Mouse (Mus musculus) liver, postnatal 0 days (tissue): ENCODE results near the gene Stk40. TPM values are rescaled to one million over a fixed set of nuclear protein-coding genes. Genes with fewer than 3 reads are reported as not detected.

Experiments
- ATAC-seq: fragments of 200-750 bp; cut with Nextera tagmentation; 2 replicates; pipeline ENCODE4 v1.8.0; 2017; ENCODE audit warnings: mild to moderate bottlenecking, moderate library complexity
- DNase-seq: peaks from one replicate; pipeline ENCODE4 v3.0.0-alpha.2; 2016
- H3K27ac ChIP-seq: fragments of 300-500 bp; sonication (generic); 2 replicates; pipeline ENCODE4 v1.5.1; 2014; ENCODE audit warnings: antibody characterized with exemption, moderate library complexity, mild to moderate bottlenecking, low read depth
- H3K27me3 ChIP-seq: fragments of 300-500 bp; sonication (generic); 2 replicates; pipeline ENCODE4 v1.6.1; 2014; ENCODE audit warnings: low read length, control low read depth, mixed read lengths; ENCODE audit not compliant: insufficient read depth
- H3K36me3 ChIP-seq: fragments of 300-500 bp; sonication (generic); replicated peaks from 2 replicates; pipeline ENCODE4 v1.6.1; 2014; ENCODE audit warnings: mild to moderate bottlenecking, control low read depth, low read length, moderate library complexity, mixed read lengths; ENCODE audit not compliant: insufficient read depth
- H3K4me1 ChIP-seq: fragments of 300-500 bp; sonication (generic); 2 replicates; pipeline ENCODE4 v1.6.1; 2014; ENCODE audit warnings: antibody characterized with exemption, mild to moderate bottlenecking, control low read depth; ENCODE audit not compliant: insufficient read depth
- H3K4me2 ChIP-seq: fragments of 300-500 bp; sonication (generic); 2 replicates; pipeline ENCODE4 v1.6.1; 2014; ENCODE audit warnings: low read depth, mild to moderate bottlenecking, low read length, moderate library complexity, mixed read lengths
- H3K4me3 ChIP-seq: fragments of 300-500 bp; sonication (generic); 2 replicates; pipeline ENCODE4 v1.5.1; 2014; ENCODE audit warnings: low read depth, low read length
- H3K9ac ChIP-seq: fragments of 300-500 bp; sonication (generic); replicated peaks from 2 replicates; pipeline ENCODE4 v1.6.1; 2014; ENCODE audit warnings: mild to moderate bottlenecking, moderate library complexity
- H3K9me3 ChIP-seq: fragments of 300-500 bp; sonication (generic); 2 replicates; pipeline ENCODE4 v1.6.1; 2016; ENCODE audit warnings: mild to moderate bottlenecking, control low read depth, low read length, mixed read lengths
- CTCF ChIP-seq: sonication (generic); IDR thresholded peaks from 2 replicates; pipeline ENCODE4 v1.5.1; 2016; ENCODE audit warnings: antibody characterized with exemption, low read depth
- EP300 ChIP-seq: IDR thresholded peaks from 2 replicates; pipeline ENCODE4 v1.6.1; 2016; ENCODE audit warnings: antibody characterized with exemption, low read depth, mild to moderate bottlenecking
- WGBS: fragments of 180-500 bp; shearing (Covaris S2); extraction: QIAGEN DNeasy Blood & Tissue Kit; methylation state at CpG from one replicate; pipeline ENCODE4 v1.1.7; 2014; ENCODE audit not compliant: insufficient replicate concordance; 5-methylcytosine and 5-hydroxymethylcytosine counted together
- polyA plus RNA-seq: library from polyadenylated mRNA; unstranded; fragments of >200 nt; fragmentation: Nextera tagmentation; extraction: Ambion mirVana; gene quantifications from 2 replicates; pipeline ENCODE4 v1.2.1, GENCODE M21; 2015

Stk40 gene
- polyA plus RNA-seq, 1 experiment from 2014 or later, result 11.3 TPM

- no peak for DNase-seq
- Histone ChIP-seq H3K9ac (no peak overlapping the region), H3K4me3 (no peak overlapping the region), H3K27ac (no peak overlapping the region), H3K4me1 (peaks cover 14% of the 10 kb centered on the region), H3K36me3 (peaks cover 2% of the 10 kb centered on the region; the same call in 1 of the 2 replicates), H3K9me3 (no peaks in the 10 kb centered on the region), H3K4me2 (no peak overlapping the region), H3K27me3 (no peaks in the 10 kb centered on the region)
- no peak for ATAC-seq
- WGBS, result 80% methylated on average over 8 of the region's 8 CpGs
- TF ChIP-seq CTCF (no peak), EP300 (no peak)
Observed at GRCm38 (mm10) chr4:126117116-126117515, 13.4 kb downstream of the Stk40 start.

GRCm38 (mm10) chr4:126118651-126119050 lies 14.9 kb downstream of the Stk40 start:
- H3K4me1 ChIP-seq, result peaks cover 7% of the 10 kb centered on the region
- TF ChIP-seq EP300 (no peak), CTCF (no peak)
- no peak overlapping the region for H3K4me2 ChIP-seq
- WGBS, result 88% methylated on average over 4 of the region's 4 CpGs
- no peak overlapping the region for H3K9ac ChIP-seq
- H3K27me3 ChIP-seq, result no peaks in the 10 kb centered on the region
- ATAC-seq, result no peak
- no peak overlapping the region for H3K4me3 ChIP-seq
- H3K9me3 ChIP-seq, result no peaks in the 10 kb centered on the region
- no peak for DNase-seq
- peaks cover 2% of the 10 kb centered on the region; the same call in 1 of the 2 replicates for H3K36me3 ChIP-seq
- H3K27ac ChIP-seq, result no peak overlapping the region

GRCm38 (mm10) chr4:126119051-126119450 lies 15.3 kb downstream of the Stk40 start:
- DNase-seq, result no peak

GRCm38 (mm10) chr4:126120052-126120451 lies 16.3 kb downstream of the Stk40 start:
- 81% methylated on average over 5 of the region's 5 CpGs for WGBS
- no peak for DNase-seq
- no peak for TF ChIP-seq CTCF
- TF ChIP-seq EP300, result no peak

More at GRCm38 (mm10) chr4:126119051-126119450, 15.3 kb downstream of the Stk40 start:
- Histone ChIP-seq H3K9me3 (no peaks in the 10 kb centered on the region), H3K4me3 (no peak overlapping the region), H3K9ac (no peak overlapping the region), H3K27ac (no peak overlapping the region), H3K27me3 (no peaks in the 10 kb centered on the region), H3K4me1 (peaks cover 7% of the 10 kb centered on the region), H3K4me2 (no peak overlapping the region), H3K36me3 (peaks cover 2% of the 10 kb centered on the region; the same call in 1 of the 2 replicates)
- ATAC-seq, result no peak
- TF ChIP-seq EP300 (no peak), CTCF (no peak)
- 86% methylated on average over 1 of the region's 1 CpGs for WGBS

GRCm38 (mm10) chr4:126120506-126120905 lies 16.7 kb downstream of the Stk40 start:
- Histone ChIP-seq H3K4me2 (no peak overlapping the region), H3K9me3 (no peaks in the 10 kb centered on the region), H3K4me1 (peaks cover 5% of the 10 kb centered on the region), H3K36me3 (peaks cover 8% of the 10 kb centered on the region; the same call in 1 of the 2 replicates), H3K27ac (no peak overlapping the region), H3K9ac (no peak overlapping the region), H3K4me3 (no peak overlapping the region), H3K27me3 (no peaks in the 10 kb centered on the region)
- ATAC-seq (no peak), DNase-seq (no peak)
- WGBS, result 86% methylated on average over 2 of the region's 2 CpGs
- TF ChIP-seq CTCF (no peak), EP300 (no peak)

More at GRCm38 (mm10) chr4:126120052-126120451, 16.3 kb downstream of the Stk40 start:
- peaks cover 7% of the 10 kb centered on the region; the same call in 1 of the 2 replicates for H3K36me3 ChIP-seq
- no peak overlapping the region for H3K27ac ChIP-seq
- no peak overlapping the region for H3K9ac ChIP-seq
- no peak overlapping the region for H3K4me2 ChIP-seq
- no peaks in the 10 kb centered on the region for H3K27me3 ChIP-seq
- no peak for ATAC-seq
- no peaks in the 10 kb centered on the region for H3K9me3 ChIP-seq
- H3K4me1 ChIP-seq, result peaks cover 7% of the 10 kb centered on the region
- H3K4me3 ChIP-seq, result no peak overlapping the region

- DNase-seq (no peak), ATAC-seq (no peak)
- H3K36me3 ChIP-seq, result peaks cover 23% of the 10 kb centered on the region
- WGBS, result 87% methylated on average over 10 of the region's 10 CpGs
- H3K9me3 ChIP-seq, result no peaks in the 10 kb centered on the region
- TF ChIP-seq EP300 (no peak), CTCF (no peak)
- H3K4me2 ChIP-seq, result no peak overlapping the region
- H3K9ac ChIP-seq, result no peak overlapping the region
- H3K27ac ChIP-seq, result no peak overlapping the region
- no peaks in the 10 kb centered on the region for H3K27me3 ChIP-seq
- no peaks in the 10 kb centered on the region for H3K4me1 ChIP-seq
- no peak overlapping the region for H3K4me3 ChIP-seq
Observed at GRCm38 (mm10) chr4:126123309-126124040, 19.7 kb downstream of the Stk40 start.
